Mouse (Mus musculus) lung, postnatal 0 days (tissue): ENCODE measurements around the gene Hba-a1.

Experiments used
- CTCF ChIP-seq: IDR thresholded peaks from 2 replicates; pipeline ENCODE4 v1.5.1; 2016; ENCODE audit warnings: antibody characterized with exemption, mild to moderate bottlenecking
- EP300 ChIP-seq: IDR thresholded peaks from 2 replicates; pipeline ENCODE4 v1.6.1; 2016; ENCODE audit warnings: antibody characterized with exemption, mild to moderate bottlenecking, control low read depth

GRCm38 (mm10) chr11:32320507-32321195 is 37.3 kb downstream of the Hba-a1 start:
- TF ChIP-seq CTCF: no peak
- no peak for TF ChIP-seq EP300
